Mouse (Mus musculus): Measurements from ENCODE around the gene H2-Q2.

DNA sequence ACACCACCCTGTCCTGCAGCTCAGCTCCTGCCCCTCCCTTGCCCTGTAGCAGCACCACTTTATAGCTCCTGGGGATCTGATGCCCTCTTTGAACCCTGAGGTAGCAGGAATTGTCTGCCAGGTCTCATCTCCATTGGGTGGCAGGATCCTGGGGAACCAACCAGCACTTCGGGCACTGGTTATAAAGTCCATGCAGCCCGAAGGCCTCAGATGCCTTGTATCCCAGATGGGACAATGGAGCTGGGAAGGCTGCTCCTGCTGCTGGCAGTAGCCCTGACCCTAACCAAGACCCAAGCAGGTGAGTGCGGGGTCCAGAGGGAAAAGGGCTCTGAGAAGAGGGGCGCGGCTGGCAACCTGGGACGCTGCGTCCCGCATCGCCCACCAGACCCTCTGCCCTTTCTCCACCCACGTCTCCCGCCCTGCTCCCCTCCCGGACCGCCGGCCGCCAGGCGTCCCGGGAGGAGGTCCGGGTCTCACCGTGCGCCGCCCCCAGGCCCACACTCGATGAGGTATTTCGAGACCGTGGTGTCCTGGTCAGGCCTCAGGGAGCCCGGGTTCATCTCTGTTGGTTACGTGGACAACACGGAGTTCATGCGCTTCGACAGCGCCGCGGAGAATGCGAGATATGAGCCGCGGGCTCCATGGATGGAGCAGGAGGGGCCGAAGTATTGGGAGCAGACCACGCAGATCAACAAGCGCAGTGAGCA is 16.9 kb downstream of the H2-Q2 start:
- TF ChIP-seq CTCF (conservative IDR thresholded peaks at IDR 0.05; ENCODE audit: low read length), result no peak
- TF ChIP-seq NANOG (IDR thresholded peaks at IDR 0.05; ENCODE audit: borderline replicate concordance, low read length), result no peak

All from E14TG2a.4 (cell line).